Comparison of ENCODE assay signal across 17 mouse cellular contexts in genomic region chr17:14111692-14112091, GRCm38 (mm10). TPM values are rescaled to one million over a fixed set of nuclear protein-coding genes. Genes with fewer than 3 reads are reported as not detected.
DNase-seq lines count a peak whose midpoint lies in the region; ATAC-seq and TF ChIP-seq lines count a peak whose summit lies in the region.
"Not testable (repeated sequence)": the region's sequence is repeated elsewhere in the genome, so short reads cannot be mapped to it uniquely, and the experiment has no call there.
"Had no signal": no experiment of that assay in that cellular context is flagged by ENCODE, and none has a peak within 500 bp of the region (broad histone marks: within the 10 kb centered on the region; RNA-seq: fewer than 3 reads in every experiment).

No protein-coding gene starts in this region.

- not testable (repeated sequence) for H3K9ac ChIP-seq in ES-E14 (ENCODE audit: insufficient read depth, low read depth, low read length, poor library complexity, severe bottlenecking); forebrain, embryonic 14.5 days (ENCODE audit: low read length); stomach, postnatal 0 days (ENCODE audit: low read length)

- DNase-seq in ES-E14 (ENCODE audit: low read depth, low spot score); stomach, postnatal 0 days (ENCODE audit: low spot score): not testable (repeated sequence)
- DNase-seq in brain, adult 2 months (ENCODE audit: low read depth, low spot score), result peak; percentile 42
- peak; percentile 56 for DNase-seq in forebrain, embryonic 14.5 days (ENCODE audit: low spot score)
- DNase-seq in heart, postnatal 36 days, result peak; percentile 10 to 11
- peak; percentile 48 for DNase-seq in kidney, postnatal 14 days
- DNase-seq in left cerebral cortex, postnatal 25 days (ENCODE audit: low spot score in 2 of 2), result peak; percentile 36 to 62
- peak; percentile 23 for DNase-seq in mesoderm, embryonic 11.5 days (ENCODE audit: low read depth, low spot score)

- in situ Hi-C loops in ES-E14 (cut with MboI; ENCODE audit: low sequenced_read_pairs in 2 of 2, unreplicated experiment in 2 of 2), result not testable (repeated sequence)

- not testable (repeated sequence) for H3K4me3 ChIP-seq in ES-E14 (ENCODE audit: insufficient read depth in 1 of 2, low read depth in 1 of 2, low read length in 2 of 2, poor library complexity in 1 of 2, severe bottlenecking in 1 of 2); forebrain, embryonic 14.5 days (ENCODE audit: low read depth, low read length); stomach, postnatal 0 days (ENCODE audit: low read depth, low read length)

- H3K4me2 ChIP-seq in forebrain, embryonic 14.5 days (ENCODE audit: low read length); stomach, postnatal 0 days (replicated peaks; ENCODE audit: low read depth): not testable (repeated sequence)

- not testable (repeated sequence) for H3K27ac ChIP-seq in ES-E14 (ENCODE audit: insufficient read depth, low read depth, low read length, poor library complexity, severe bottlenecking); forebrain, embryonic 14.5 days (ENCODE audit: low read depth, low read length); stomach, postnatal 0 days (replicated peaks)

- H3K4me1 ChIP-seq in ES-E14 (ENCODE audit: control insufficient read depth in 2 of 2, insufficient read depth in 2 of 2, low read length in 2 of 2, poor library complexity in 1 of 2); forebrain, embryonic 14.5 days (ENCODE audit: control insufficient read depth, insufficient read depth, low read length); stomach, postnatal 0 days (replicated peaks; ENCODE audit: control insufficient read depth, insufficient read depth): not testable (repeated sequence)

- not testable (repeated sequence) for H3K9me3 ChIP-seq in ES-E14 (ENCODE audit: control insufficient read depth, insufficient read depth, low read depth, low read length); forebrain, embryonic 14.5 days (replicated peaks; ENCODE audit: control insufficient read depth, low read length); stomach, postnatal 0 days (ENCODE audit: control insufficient read depth, low read length)

- intact Hi-C loops in heart, postnatal 36 days (cut with DNase I), result loop anchor here (1.0 to 10.0 kb wide), 3 partner anchors 95 to 403 kb away; no protein-coding TSS in a partner anchor
- intact Hi-C loops in left cerebral cortex, postnatal 25 days (cut with DNase I), result loop anchor here (2.0 to 10.0 kb wide), 2 partner anchors 109 to 793 kb away; no protein-coding TSS in a partner anchor

- not testable (repeated sequence) for ATAC-seq in forebrain, embryonic 14.5 days; stomach, postnatal 0 days (ENCODE audit: low FRiP score, low TSS enrichment)

- TF ChIP-seq EP300 in stomach, postnatal 0 days (optimal IDR thresholded peaks at IDR 0.05), result not testable (repeated sequence)

- not testable (repeated sequence) for H3K36me3 ChIP-seq in ES-E14 (ENCODE audit: control insufficient read depth, insufficient read depth, low read length, poor library complexity, severe bottlenecking); forebrain, embryonic 14.5 days (ENCODE audit: control insufficient read depth, insufficient read depth, low read length); stomach, postnatal 0 days (ENCODE audit: control insufficient read depth, insufficient read depth, low read length)

- WGBS in forebrain, embryonic 14.5 days, result 14% methylated on average over 1 of the region's 1 CpGs
- WGBS in stomach, postnatal 0 days, result 10% methylated on average over 1 of the region's 1 CpGs

- peak; percentile 72 for TF ChIP-seq CTCF in stomach, postnatal 0 days (IDR thresholded peaks at IDR 0.05; ENCODE audit: low read depth)

- H3K27me3 ChIP-seq in forebrain, embryonic 14.5 days (replicated peaks; ENCODE audit: control insufficient read depth, insufficient read depth, low read length); stomach, postnatal 0 days (ENCODE audit: control insufficient read depth, insufficient read depth, low read length): not testable (repeated sequence)

TF ChIP-seq in ES-E14, 5 proteins besides CTCF, POLR2A, EP300 and RAD21:
- peak; percentile 25; the same call in 1 of the 2 replicates for TF ChIP-seq ZC3H11A (IDR thresholded peaks at IDR 0.05; ENCODE audit: borderline replicate concordance, low read depth, low read length)

RNA-seq across cellular contexts. Expression of gene Gm7358, which starts 52.4 kb away (rescaled TPM):
- total RNA-seq in ES-E14 (2012; rRNA removed), result not detected in 2 replicates
- not detected in 2 replicates for polyA plus RNA-seq in forebrain, embryonic 14.5 days (2014; fragmentation: Nextera tagmentation; extraction: Ambion mirVana)
- not detected for total RNA-seq in heart, postnatal 36 days (2021)
- not detected for total RNA-seq in left cerebral cortex, postnatal 25 days (2021)
- polyA plus RNA-seq in stomach, postnatal 0 days (2015; fragmentation: Nextera tagmentation; extraction: Ambion mirVana), result not detected in 2 replicates
- total RNA-seq: common myeloid progenitor, adult 5-6 weeks; gastrocnemius, adult 18-20 months; layer of hippocampus, adult 18-20 months had no signal
- polyA plus RNA-seq: activated CD4-positive, CD25-positive, alpha-beta regulatory T cell, adult 4 months; heart, embryonic 12.5 days; limb, embryonic 13.5 days; neural tube, embryonic 15.5 days; small intestine, adult 2 months; stomach, embryonic 16.5 days had no signal
